Mouse (Mus musculus) myocyte (in vitro differentiated cells): ENCODE results near the gene Akap13. TPM values are rescaled to one million over a fixed set of nuclear protein-coding genes. Genes with fewer than 3 reads are reported as not detected.
"Not testable (repeated sequence)": the region's sequence is repeated elsewhere in the genome, so short reads cannot be mapped to it uniquely, and the experiment has no call there.

ENCODE experiments used
- H3K27me3 ChIP-seq: one replicate; pipeline ENCODE4 v1.6.1; 2011; ENCODE audit not compliant: control insufficient read depth, insufficient read depth, insufficient read length
- H3K36me3 ChIP-seq: one replicate; pipeline ENCODE4 v1.6.1; 2011; ENCODE audit not compliant: control insufficient read depth, insufficient read depth
- H3K4me2 ChIP-seq: one replicate; pipeline ENCODE4 v1.6.1; 2011; ENCODE audit warnings: low read depth, control low read depth
- H3K4me3 ChIP-seq: one replicate; pipeline ENCODE4 v1.5.1; 2011; ENCODE audit warnings: mild to moderate bottlenecking, control low read depth, moderate library complexity
- H3K79me2 ChIP-seq: one replicate; pipeline ENCODE4 v1.6.1; 2011; ENCODE audit not compliant: control insufficient read depth, insufficient read depth
- H3ac ChIP-seq: one replicate; pipeline ENCODE4 v1.6.1; 2011; ENCODE audit not compliant: control insufficient read depth, insufficient read length
- CEBPB ChIP-seq: IDR thresholded peaks from 2 replicates; pipeline ENCODE4 v1.6.1; 2011; ENCODE audit warnings: mild to moderate bottlenecking, moderate library complexity; ENCODE audit not compliant: poor library complexity, insufficient read depth, severe bottlenecking
- E2F4 ChIP-seq: IDR thresholded peaks from one replicate; pipeline ENCODE4 v1.6.1; 2011; ENCODE audit warnings: mild to moderate bottlenecking, control low read depth, moderate library complexity; ENCODE audit not compliant: insufficient read depth
- MAX ChIP-seq: IDR thresholded peaks from one replicate; pipeline ENCODE4 v1.6.1; 2011; ENCODE audit warnings: low read depth, mild to moderate bottlenecking, control low read depth
- MYOD1 ChIP-seq, 3 experiments: IDR thresholded peaks; one replicate each; pipeline ENCODE4 v1.6.1; 2011; ENCODE audit warnings: control low read depth in 2 of 3, low read depth in 2 of 3, mild to moderate bottlenecking in 2 of 3, moderate library complexity in 1 of 3; ENCODE audit not compliant: insufficient read length in 2 of 3, control insufficient read depth in 1 of 3
- MYOG ChIP-seq, 3 experiments: IDR thresholded peaks; one replicate each; pipeline ENCODE4 v1.6.1; 2011; ENCODE audit warnings: control low read depth in 2 of 3, low read depth in 2 of 3, mild to moderate bottlenecking in 2 of 3; ENCODE audit not compliant: insufficient read length in 2 of 3, control insufficient read depth in 1 of 3, insufficient read depth in 1 of 3
- POLR2A ChIP-seq: IDR thresholded peaks from one replicate; pipeline ENCODE4 v1.6.1; 2011; ENCODE audit warnings: low read depth, mild to moderate bottlenecking, control low read depth, moderate library complexity; ENCODE audit not compliant: insufficient read length
- POLR2AphosphoS2 ChIP-seq: IDR thresholded peaks from one replicate; pipeline ENCODE4 v1.6.1; 2011; ENCODE audit warnings: low read depth, control low read depth; ENCODE audit not compliant: insufficient read length
- REST ChIP-seq: IDR thresholded peaks from one replicate; pipeline ENCODE4 v1.6.1; 2011; ENCODE audit warnings: mild to moderate bottlenecking, control low read depth, moderate library complexity; ENCODE audit not compliant: insufficient read depth, insufficient read length
- SRF ChIP-seq: IDR thresholded peaks from one replicate; pipeline ENCODE4 v1.6.1; 2011; ENCODE audit warnings: low read depth; ENCODE audit not compliant: control insufficient read depth, insufficient read length
- TCF12 ChIP-seq: IDR thresholded peaks from one replicate; pipeline ENCODE4 v1.6.1; 2011; ENCODE audit warnings: mild to moderate bottlenecking, control low read depth; ENCODE audit not compliant: poor library complexity, insufficient read depth, severe bottlenecking
- TCF3 ChIP-seq: IDR thresholded peaks from one replicate; pipeline ENCODE4 v1.6.1; 2011; ENCODE audit warnings: low read depth, control low read depth; ENCODE audit not compliant: insufficient read length
- USF1 ChIP-seq: IDR thresholded peaks from one replicate; pipeline ENCODE4 v1.6.1; 2011; ENCODE audit warnings: low read depth, mild to moderate bottlenecking, control low read depth, moderate library complexity
- polyA plus RNA-seq: library from polyadenylated mRNA; unstranded; fragments of >200 nt; fragmentation: generic; extraction: Trizol; gene quantifications from one replicate; pipeline ENCODE4 v1.2.1, GENCODE M21; 2012; ENCODE audit warnings: missing spikeins

The Akap13 gene
- polyA plus RNA-seq, 1 experiment, result 13.9 TPM

GRCm38 (mm10) chr7:75739075-75739725 lies 283.9 kb downstream of the Akap13 start:
- Histone ChIP-seq H3K4me3 (no peak overlapping the region), H3K4me2 (no peak overlapping the region), H3K79me2 (no peaks in the 10 kb centered on the region), H3K27me3 (no peaks in the 10 kb centered on the region), H3ac (no peak overlapping the region), H3K36me3 (peaks cover 36% of the 10 kb centered on the region)
- no peak for TF ChIP-seq USF1
- TF ChIP-seq POLR2AphosphoS2, result peak; percentile 19

GRCm38 (mm10) chr7:75744528-75744927 lies 289.2 kb downstream of the Akap13 start:
- Histone ChIP-seq H3K79me2 (no peaks in the 10 kb centered on the region), H3K27me3 (no peaks in the 10 kb centered on the region), H3K36me3 (peaks cover 33% of the 10 kb centered on the region), H3K4me2 (no peak overlapping the region), H3K4me3 (no peak overlapping the region), H3ac (no peak overlapping the region)
- no peak for TF ChIP-seq TCF12
- no peak for TF ChIP-seq CEBPB
- no peak for TF ChIP-seq E2F4
- no peak for TF ChIP-seq REST
- TF ChIP-seq MAX, result no peak
- no peak for TF ChIP-seq TCF3
- no peak for TF ChIP-seq MYOD1 (IDR thresholded peaks at IDR 0.05; ENCODE audit: control insufficient read depth in 1 of 3, insufficient read length in 2 of 3, low read depth in 2 of 3)
- no peak for TF ChIP-seq SRF
- no peak for TF ChIP-seq POLR2A
- no peak for TF ChIP-seq USF1
- TF ChIP-seq POLR2AphosphoS2, result no peak
- no peak for TF ChIP-seq MYOG (IDR thresholded peaks at IDR 0.05; ENCODE audit: control insufficient read depth in 1 of 3, insufficient read depth in 1 of 3, insufficient read length in 2 of 3, low read depth in 2 of 3)

- Histone ChIP-seq H3K4me3 (no peak overlapping the region), H3K27me3 (no peaks in the 10 kb centered on the region), H3ac (no peak overlapping the region), H3K79me2 (no peaks in the 10 kb centered on the region), H3K36me3 (peaks cover 37% of the 10 kb centered on the region), H3K4me2 (no peak overlapping the region)
- TF ChIP-seq CEBPB (no peak), MYOG (IDR thresholded peaks at IDR 0.05; ENCODE audit: control insufficient read depth in 1 of 3, insufficient read depth in 1 of 3, insufficient read length in 2 of 3, low read depth in 2 of 3) (no peak), USF1 (no peak), POLR2A (no peak), MAX (no peak), SRF (no peak), MYOD1 (IDR thresholded peaks at IDR 0.05; ENCODE audit: control insufficient read depth in 1 of 3, insufficient read length in 2 of 3, low read depth in 2 of 3) (no peak), REST (no peak), TCF12 (no peak), TCF3 (no peak), E2F4 (no peak), POLR2AphosphoS2 (no peak)
Observed at GRCm38 (mm10) chr7:75744978-75745638, 289.8 kb downstream of the Akap13 start.

- H3ac ChIP-seq, H3K4me3 ChIP-seq, H3K4me2 ChIP-seq, H3K79me2 ChIP-seq, H3K27me3 ChIP-seq: not testable (repeated sequence)
- H3K36me3 ChIP-seq, result peaks cover 39% of the 10 kb centered on the region
Observed at GRCm38 (mm10) chr7:75745969-75746368, 290.6 kb downstream of the Akap13 start.

DNA sequence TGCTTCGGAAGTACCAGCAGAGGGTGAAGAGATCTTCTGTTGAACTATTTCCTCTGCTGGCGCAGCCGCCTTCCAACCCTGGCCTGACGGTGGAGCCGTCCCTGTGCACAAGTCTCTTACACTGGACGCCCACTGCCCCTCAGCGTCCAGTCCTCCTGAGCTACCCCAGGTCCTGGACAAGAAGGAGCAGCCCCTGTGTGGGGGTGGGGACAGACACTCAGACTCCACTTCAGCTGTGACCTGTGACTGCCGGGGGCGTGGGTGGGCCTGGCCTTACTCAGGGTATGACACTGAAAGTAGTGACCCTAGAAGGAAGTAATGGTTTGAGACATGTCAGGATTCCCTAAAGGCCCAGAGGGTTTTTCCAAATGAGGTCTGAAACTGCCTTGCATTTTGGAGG lies 295.2 kb downstream of the Akap13 start:
- Histone ChIP-seq H3K79me2 (no peaks in the 10 kb centered on the region), H3ac (no peak overlapping the region), H3K4me3 (no peak overlapping the region), H3K36me3 (peaks cover 37% of the 10 kb centered on the region), H3K4me2 (no peak overlapping the region), H3K27me3 (no peaks in the 10 kb centered on the region)
- TF ChIP-seq MAX (no peak), POLR2A (no peak), POLR2AphosphoS2 (no peak), MYOG (IDR thresholded peaks at IDR 0.05; ENCODE audit: control insufficient read depth in 1 of 3, insufficient read depth in 1 of 3, insufficient read length in 2 of 3, low read depth in 2 of 3) (no peak), CEBPB (no peak), TCF3 (no peak)
